Mouse (Mus musculus) central nervous system, embryonic 14 days (tissue): ENCODE results near the gene Olfr1380. TPM values are rescaled to one million over a fixed set of nuclear protein-coding genes. Genes with fewer than 3 reads are reported as not detected.

ENCODE experiments used
- polyA plus RNA-seq: library from polyadenylated mRNA; depleted of rRNA; stranded (reverse); fragments of >200 nt; gene quantifications from 2 replicates; pipeline ENCODE4 v1.2.3, GENCODE M21; 2012; rRNA removed

The Olfr1380 gene
- polyA plus RNA-seq = not detected in 2 replicates

DNA sequence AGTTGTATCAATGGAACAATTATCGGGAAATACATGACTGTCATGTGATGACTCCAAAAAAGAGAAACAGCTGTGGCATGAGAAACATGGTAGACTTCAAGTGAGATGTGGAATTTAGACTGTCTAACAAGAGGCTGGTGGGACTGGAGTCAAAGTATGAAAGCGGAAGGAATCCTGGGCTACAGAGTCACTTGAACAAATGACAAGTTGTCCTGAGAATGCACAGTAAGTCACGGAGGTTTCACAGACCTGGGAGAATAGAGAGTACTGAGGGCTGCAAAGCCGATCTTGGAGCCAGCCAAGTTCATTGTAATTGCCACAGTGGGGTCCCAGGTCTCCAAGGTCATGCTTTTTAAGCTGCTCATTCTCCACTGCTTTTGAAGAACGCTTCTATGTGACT, at the start of gene Olfr1380:
TSS of gene Olfr1380 (plus strand) at position 301 of the 400 bp plus-strand sequence.

DNA sequence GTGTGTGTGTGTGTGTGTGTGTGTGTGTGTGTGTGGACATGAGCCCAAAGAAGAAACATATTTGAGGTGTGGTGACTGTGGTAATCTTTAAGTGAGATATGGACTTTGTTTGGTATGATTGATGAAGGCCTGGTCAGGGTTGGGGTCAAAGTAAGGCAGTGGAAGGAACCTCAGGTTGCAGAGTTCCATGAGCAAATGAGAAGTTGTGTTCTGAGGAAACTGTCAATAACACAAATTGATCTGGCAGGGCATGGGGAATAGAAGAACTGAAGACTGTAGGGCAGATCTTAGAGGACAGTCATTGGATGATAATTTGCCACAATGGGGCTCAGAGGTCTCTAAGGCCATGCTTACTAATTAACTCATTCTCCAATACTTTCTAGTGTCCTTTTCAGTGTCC, 37.3 kb upstream of the Olfr1380 start, which contains the start of gene Olfr1383:
TSS of gene Olfr1383 (plus strand) at position 301 of the 400 bp plus-strand sequence.

DNA sequence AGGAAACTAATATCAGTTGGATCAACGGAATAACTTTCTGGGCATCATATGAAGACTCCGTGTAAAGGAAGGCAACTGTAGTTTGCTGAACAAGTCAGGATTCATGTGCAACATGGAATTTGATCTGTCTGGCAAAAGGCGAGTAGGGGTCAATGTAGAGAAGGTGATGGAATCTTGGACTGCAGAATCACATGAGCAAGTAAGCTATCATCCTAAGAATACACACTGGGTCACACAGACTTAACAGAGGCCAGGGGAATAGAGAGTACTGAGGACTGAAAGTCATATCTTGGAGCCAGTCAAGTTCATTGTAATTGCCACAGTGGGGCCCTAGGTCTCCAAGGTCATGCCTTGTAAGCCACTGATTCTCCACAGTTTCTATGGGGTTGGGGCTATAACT, 28.7 kb upstream of the Olfr1380 start, which contains the start of gene Olfr1382:
TSS of gene Olfr1382 (plus strand) at position 301 of the 400 bp plus-strand sequence.

DNA sequence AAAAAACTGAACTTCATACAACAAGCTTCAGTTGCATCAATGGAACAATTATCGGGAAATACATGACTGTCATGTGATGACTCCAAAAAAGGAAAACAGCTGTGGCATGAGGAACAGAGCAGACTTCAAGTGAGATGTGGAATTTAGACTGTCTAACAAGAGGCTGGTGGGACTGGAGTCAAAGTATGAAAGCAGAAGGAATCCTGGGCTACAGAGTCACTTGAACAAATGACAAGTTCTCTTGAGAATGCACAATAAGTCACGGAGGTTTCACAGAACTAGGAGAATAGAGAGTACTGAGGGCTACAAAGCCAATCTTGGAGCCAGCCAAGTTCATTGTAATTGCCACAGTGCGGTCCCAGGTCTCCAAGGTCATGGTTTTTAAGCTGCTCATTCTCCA, 13.5 kb upstream of the Olfr1380 start, which contains the start of gene Olfr1381:
TSS of gene Olfr1381 (plus strand) at position 301 of the 400 bp plus-strand sequence.

DNA sequence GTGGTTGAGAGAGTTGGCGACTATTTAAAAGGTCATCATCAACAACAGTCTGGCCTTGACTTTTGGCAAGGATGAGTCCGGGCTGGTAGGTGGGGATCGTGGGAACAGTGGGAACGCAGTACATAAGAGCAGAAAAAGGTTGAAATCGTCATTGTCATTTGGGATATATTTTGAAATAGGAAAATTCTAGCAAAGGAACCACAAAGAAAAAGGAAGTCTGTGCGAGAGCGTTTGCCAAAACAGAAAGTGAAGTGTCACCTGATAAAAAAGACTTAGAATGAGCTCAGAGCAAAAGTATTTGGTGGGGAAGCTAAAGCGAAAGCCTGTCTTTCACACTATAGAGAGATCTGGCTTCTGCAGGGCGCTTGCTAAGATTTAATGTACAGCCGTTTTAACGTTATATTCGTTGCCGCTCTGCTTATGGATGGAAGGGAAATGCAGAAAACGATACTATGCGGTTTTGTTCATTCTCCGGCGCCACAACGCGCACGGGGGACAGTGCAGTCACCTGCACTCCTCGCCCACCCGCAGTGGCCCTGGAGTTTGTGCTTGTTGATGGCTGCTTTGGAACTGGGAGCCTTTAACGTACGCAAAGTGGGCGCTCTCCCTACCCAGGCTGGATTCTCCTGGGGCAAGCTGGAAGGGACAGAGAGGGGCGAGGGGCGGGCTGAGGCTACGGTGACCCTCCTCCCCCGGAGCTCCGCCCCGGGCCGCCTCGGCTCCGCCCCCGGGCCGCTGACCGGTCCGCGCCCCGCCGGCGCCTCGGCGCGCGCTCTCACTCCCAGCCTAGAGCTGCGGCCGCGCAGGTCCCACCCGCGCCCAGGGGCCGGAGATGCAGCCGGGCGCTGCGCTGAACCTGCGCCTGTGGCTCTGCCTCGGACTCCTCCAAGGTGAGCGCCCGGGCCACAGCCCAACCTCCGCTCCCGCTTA, 52.5 kb downstream of the Olfr1380 start, which contains the start of gene Flt4:
TSS of gene Flt4 (plus strand) at position 326 of the 930 bp plus-strand sequence.

Other genes with a start within 250 kb of the Olfr1380 start
- gene Olfr1391, start 234.1 kb upstream of the Olfr1380 start, polyA plus RNA-seq = not detected in 2 replicates
- not detected in 2 replicates for gene Olfr1390, start 221.7 kb upstream of the Olfr1380 start, polyA plus RNA-seq
- gene Olfr1389, start 133.8 kb upstream of the Olfr1380 start, polyA plus RNA-seq = not detected in 2 replicates
- gene Olfr1388, start 120.3 kb upstream of the Olfr1380 start, polyA plus RNA-seq = 0.13 and 0.16 TPM in 2 replicates
- gene Olfr1387, start 101.5 kb upstream of the Olfr1380 start, polyA plus RNA-seq = not detected in 2 replicates
- not detected in 2 replicates for gene Olfr1386, start 91.8 kb upstream of the Olfr1380 start, polyA plus RNA-seq
- gene Olfr1385, start 67.8 kb upstream of the Olfr1380 start, polyA plus RNA-seq = not detected in 2 replicates
- gene Olfr1384, start 50.2 kb upstream of the Olfr1380 start, polyA plus RNA-seq = not detected in 2 replicates
- gene Olfr1383, start 37.2 kb upstream of the Olfr1380 start, polyA plus RNA-seq = not detected in 2 replicates
- not detected in 2 replicates for gene Olfr1382, start 28.6 kb upstream of the Olfr1380 start, polyA plus RNA-seq
- not detected in 2 replicates for gene Olfr1381, start 13.4 kb upstream of the Olfr1380 start, polyA plus RNA-seq
- 2.2 and 3.3 TPM in 2 replicates for gene Flt4, start 52.4 kb downstream of the Olfr1380 start, polyA plus RNA-seq
- 0.14 and 0.19 TPM in 2 replicates for gene Scgb3a1, start 106.7 kb downstream of the Olfr1380 start, polyA plus RNA-seq
- 67.6 and 79.4 TPM in 2 replicates for gene Cnot6, start 155.8 kb downstream of the Olfr1380 start, polyA plus RNA-seq
- gene Gfpt2, start 237.3 kb downstream of the Olfr1380 start, polyA plus RNA-seq = 6.5 and 11.2 TPM in 2 replicates